Mouse (Mus musculus) stomach, postnatal 0 days (tissue): Measurements from ENCODE around the gene Olfr709-ps1. TPM values are rescaled to one million over a fixed set of nuclear protein-coding genes. Genes with fewer than 3 reads are reported as not detected.
"Not testable (repeated sequence)": the region's sequence is repeated elsewhere in the genome, so short reads cannot be mapped to it uniquely, and the experiment has no call there.

ENCODE experiments used
- ATAC-seq: fragments of 200-750 bp; cut with Nextera tagmentation; 2 replicates; pipeline ENCODE4 v1.8.0; 2017; ENCODE audit not compliant: low FRiP score, low TSS enrichment
- DNase-seq: peaks from one replicate; pipeline ENCODE4 v3.0.0-alpha.2; 2016; ENCODE audit warnings: low spot score
- H3K27ac ChIP-seq: fragments of 300-500 bp; sonication (generic); replicated peaks from 2 replicates; pipeline ENCODE4 v1.5.1; 2014; ENCODE audit warnings: mild to moderate bottlenecking, control low read depth
- H3K27me3 ChIP-seq: fragments of 300-500 bp; sonication (generic); 2 replicates; pipeline ENCODE4 v1.6.1; 2014; ENCODE audit warnings: low read length; ENCODE audit not compliant: control insufficient read depth, insufficient read depth
- H3K36me3 ChIP-seq: fragments of 300-500 bp; sonication (generic); 2 replicates; pipeline ENCODE4 v1.6.1; 2014; ENCODE audit warnings: low read length, mixed read lengths; ENCODE audit not compliant: control insufficient read depth, insufficient read depth
- H3K4me1 ChIP-seq: fragments of 300-500 bp; sonication (generic); replicated peaks from 2 replicates; pipeline ENCODE4 v1.6.1; 2014; ENCODE audit warnings: antibody characterized with exemption; ENCODE audit not compliant: control insufficient read depth, insufficient read depth
- H3K4me2 ChIP-seq: fragments of 300-500 bp; sonication (generic); replicated peaks from 2 replicates; pipeline ENCODE4 v1.6.1; 2014; ENCODE audit warnings: low read depth, mild to moderate bottlenecking, control low read depth, moderate library complexity
- H3K4me3 ChIP-seq: fragments of 300-500 bp; sonication (generic); 2 replicates; pipeline ENCODE4 v1.5.1; 2014; ENCODE audit warnings: low read depth, low read length, control low read depth
- H3K9ac ChIP-seq: fragments of 300-500 bp; sonication (generic); 2 replicates; pipeline ENCODE4 v1.6.1; 2014; ENCODE audit warnings: mild to moderate bottlenecking, low read length, control low read depth, mixed read lengths
- H3K9me3 ChIP-seq: fragments of 300-500 bp; sonication (generic); 2 replicates; pipeline ENCODE4 v1.6.1; 2016; ENCODE audit warnings: low read length; ENCODE audit not compliant: control insufficient read depth
- CTCF ChIP-seq: IDR thresholded peaks from 2 replicates; pipeline ENCODE4 v1.5.1; 2016; ENCODE audit warnings: antibody characterized with exemption, low read depth, mild to moderate bottlenecking, moderate library complexity
- EP300 ChIP-seq: optimal IDR thresholded peaks from 2 replicates; pipeline ENCODE3; 2016; ENCODE audit warnings: antibody characterized with exemption
- WGBS: fragments of 180-500 bp; shearing (Covaris S2); extraction: QIAGEN DNeasy Blood & Tissue Kit; methylation state at CpG from one replicate; pipeline ENCODE4 v1.1.7; 2014; 5-methylcytosine and 5-hydroxymethylcytosine counted together
- polyA plus RNA-seq: library from polyadenylated mRNA; unstranded; fragments of >200 nt; fragmentation: Nextera tagmentation; extraction: Ambion mirVana; gene quantifications from 2 replicates; pipeline ENCODE4 v1.2.1, GENCODE M21; 2015

Gene Olfr709-ps1
- not detected in 2 replicates for polyA plus RNA-seq

GRCm38 (mm10) chr7:106932119-106932518 is at the start of gene Olfr709-ps1:
Gene Olfr709-ps1 (minus strand): TSS chr7:106932219.
- no peak within 1 kb of the TSS for H3K9ac ChIP-seq
- H3K4me1 ChIP-seq = no peaks in the 10 kb centered on the region
- H3K4me2 ChIP-seq = no peak within 1 kb of the TSS
- no peak within 1 kb of the TSS for H3K4me3 ChIP-seq
- H3K9me3 ChIP-seq = no peaks in the 10 kb centered on the region
- H3K27ac ChIP-seq = no peak within 1 kb of the TSS
- TF ChIP-seq CTCF (no peak), EP300 (no peak)
- no peaks in the 10 kb centered on the region for H3K27me3 ChIP-seq
- no peak for DNase-seq
- ATAC-seq = no peak
- H3K36me3 ChIP-seq = no peaks in the 10 kb centered on the region

DNA sequence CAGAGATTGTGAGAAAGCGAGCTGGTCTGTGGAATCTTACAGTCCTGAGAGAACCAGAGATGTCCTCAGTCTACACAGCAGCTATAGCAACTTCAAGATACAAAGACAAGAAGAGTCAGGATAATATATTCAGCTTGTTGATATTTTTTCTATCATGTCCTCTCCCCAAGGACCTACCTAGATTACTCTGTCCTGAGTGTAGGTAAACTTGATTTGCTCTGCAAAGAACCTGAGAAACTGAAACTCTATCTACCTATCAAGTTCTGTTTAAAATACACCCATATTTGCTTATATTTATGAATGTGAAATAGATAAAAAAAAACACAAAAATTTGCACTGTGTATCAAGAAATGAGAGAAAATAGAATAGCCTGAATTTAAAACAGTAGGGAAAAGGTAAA is 43.3 kb upstream of the Olfr709-ps1 start, which contains the start of gene Olfr711:
Gene Olfr711 (minus strand): TSS at position 101 of the 400 bp plus-strand sequence.
- DNase-seq = no peak
- no peak within 1 kb of the TSS for H3K4me3 ChIP-seq
- ATAC-seq = no peak
- H3K27ac ChIP-seq = no peak within 1 kb of the TSS
- H3K36me3 ChIP-seq = no peaks in the 10 kb centered on the region
- H3K27me3 ChIP-seq = no peaks in the 10 kb centered on the region
- no peaks in the 10 kb centered on the region for H3K4me1 ChIP-seq
- H3K4me2 ChIP-seq = no peak within 1 kb of the TSS
- no peak within 1 kb of the TSS for H3K9ac ChIP-seq
- H3K9me3 ChIP-seq = no peaks in the 10 kb centered on the region
- TF ChIP-seq CTCF = no peak
- no peak for TF ChIP-seq EP300
- WGBS = 37% methylated on average over 1 of the region's 1 CpGs

GRCm38 (mm10) chr7:106967503-106967902 is 35.5 kb upstream of the Olfr709-ps1 start:
- H3K36me3 ChIP-seq, ATAC-seq, H3K4me3 ChIP-seq, H3K4me1 ChIP-seq, DNase-seq, H3K4me2 ChIP-seq, H3K27me3 ChIP-seq, H3K9me3 ChIP-seq, H3K27ac ChIP-seq, H3K9ac ChIP-seq: not testable (repeated sequence)
- peak; percentile 41; the same call in 1 of the 2 replicates for TF ChIP-seq CTCF

GRCm38 (mm10) chr7:106963837-106964236 is 31.8 kb upstream of the Olfr709-ps1 start, which contains the start of gene Olfr6:
Gene Olfr6 (minus strand): TSS chr7:106963937.
- DNase-seq = no peak
- Histone ChIP-seq H3K4me1 (no peaks in the 10 kb centered on the region), H3K9me3 (no peaks in the 10 kb centered on the region), H3K4me2 (no peak within 1 kb of the TSS), H3K27ac (no peak within 1 kb of the TSS), H3K4me3 (no peak within 1 kb of the TSS), H3K27me3 (no peaks in the 10 kb centered on the region), H3K36me3 (no peaks in the 10 kb centered on the region), H3K9ac (no peak within 1 kb of the TSS)
- WGBS = 83% methylated on average over 1 of the region's 1 CpGs
- TF ChIP-seq EP300 (no peak), CTCF (no peak)
- ATAC-seq = no peak

DNA sequence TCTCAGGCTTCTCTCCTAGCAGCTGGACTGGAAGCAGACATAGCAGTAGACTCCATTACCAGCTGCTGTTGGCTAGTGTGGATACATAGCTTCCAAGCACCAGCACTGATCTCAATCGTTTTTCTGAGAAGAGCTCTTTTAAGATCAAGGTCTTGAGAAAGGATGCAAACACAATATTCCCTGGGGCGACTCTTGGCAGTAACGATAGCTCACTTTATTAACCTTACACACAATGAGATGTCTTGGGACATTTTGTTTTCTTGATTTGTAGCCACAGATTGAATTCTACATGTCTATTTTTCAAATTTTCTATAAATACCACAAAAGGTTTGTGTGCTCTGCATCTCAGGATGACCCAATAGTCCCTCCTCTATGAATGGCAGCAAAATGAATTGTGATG is 16.2 kb upstream of the Olfr709-ps1 start, which contains the start of gene Olfr710:
Gene Olfr710 (minus strand): TSS at position 101 of the 400 bp plus-strand sequence.
- 65% methylated on average over 3 of the region's 3 CpGs for WGBS
- no peak within 1 kb of the TSS for H3K27ac ChIP-seq
- no peaks in the 10 kb centered on the region for H3K9me3 ChIP-seq
- TF ChIP-seq CTCF = no peak
- no peak for TF ChIP-seq EP300
- no peaks in the 10 kb centered on the region for H3K4me1 ChIP-seq
- H3K4me3 ChIP-seq = no peak within 1 kb of the TSS
- no peaks in the 10 kb centered on the region for H3K36me3 ChIP-seq
- no peaks in the 10 kb centered on the region for H3K27me3 ChIP-seq
- no peak within 1 kb of the TSS for H3K4me2 ChIP-seq
- no peak within 1 kb of the TSS for H3K9ac ChIP-seq
- ATAC-seq (no peak), DNase-seq (no peak)

DNA sequence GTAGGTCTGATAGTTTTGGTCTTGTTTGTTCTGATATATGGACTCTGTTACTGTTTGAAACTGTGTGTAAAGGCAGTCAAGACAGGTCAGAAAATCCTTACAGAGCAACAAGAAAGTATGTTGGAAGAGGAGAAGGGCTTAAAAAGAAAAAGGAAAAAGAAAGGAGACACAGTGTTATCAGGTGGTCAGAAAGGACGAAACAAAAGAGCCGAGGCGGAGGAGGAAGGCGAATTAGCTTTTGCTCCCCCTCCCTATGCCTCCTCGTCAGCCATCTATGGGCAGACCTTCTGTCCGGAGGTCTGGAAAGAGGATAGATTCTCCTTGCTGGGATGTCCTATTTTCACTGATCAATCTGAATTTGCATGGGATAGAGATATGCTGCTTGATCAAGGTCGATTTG is 11.1 kb downstream of the Olfr709-ps1 start:
- not testable (repeated sequence) for H3K27ac ChIP-seq, H3K9ac ChIP-seq, H3K4me3 ChIP-seq, ATAC-seq, H3K27me3 ChIP-seq, H3K4me2 ChIP-seq, DNase-seq, H3K9me3 ChIP-seq, H3K4me1 ChIP-seq, H3K36me3 ChIP-seq
- WGBS = 86% methylated on average over 6 of the region's 7 CpGs
